Mouse (Mus musculus) midbrain, postnatal 0 days (tissue): ENCODE measurements at regions not wholly inside any gene's neighbourhood (a gene's known extent, or its start where the extent isn't known, plus 50 kb on each side); places are given as distances from the start of the nearest gene placed in this dataset.
"Not testable (repeated sequence)": the region's sequence is repeated elsewhere in the genome, so short reads cannot be mapped to it uniquely, and the experiment has no call there.

ENCODE experiments used
- ATAC-seq: fragments of 200-750 bp; cut with Nextera tagmentation; 2 replicates; pipeline ENCODE4 v1.8.0; 2017; ENCODE audit warnings: moderate number of reproducible peaks, mild to moderate bottlenecking, moderate TSS enrichment, moderate library complexity; ENCODE audit not compliant: low FRiP score
- DNase-seq: peaks from one replicate; pipeline ENCODE4 v3.0.0-alpha.2; 2015; ENCODE audit warnings: low spot score
- H3K27ac ChIP-seq: fragments of 300-500 bp; sonication (generic); 2 replicates; pipeline ENCODE4 v1.5.1; 2014; ENCODE audit warnings: low read depth, mild to moderate bottlenecking, low read length, mixed read lengths
- H3K27me3 ChIP-seq: fragments of 300-500 bp; sonication (generic); 2 replicates; pipeline ENCODE4 v1.6.1; 2014; ENCODE audit warnings: low read length, control low read depth, mixed read lengths; ENCODE audit not compliant: insufficient read depth
- H3K36me3 ChIP-seq: fragments of 300-500 bp; sonication (generic); 2 replicates; pipeline ENCODE4 v1.6.1; 2014; ENCODE audit warnings: low read length, control low read depth, mixed read lengths; ENCODE audit not compliant: insufficient read depth
- H3K4me1 ChIP-seq: fragments of 300-500 bp; sonication (generic); 2 replicates; pipeline ENCODE4 v1.6.1; 2014; ENCODE audit warnings: mild to moderate bottlenecking, control low read depth, antibody characterized with exemption, low read length, mixed read lengths; ENCODE audit not compliant: insufficient read depth
- H3K4me2 ChIP-seq: fragments of 300-500 bp; sonication (generic); 2 replicates; pipeline ENCODE4 v1.6.1; 2014; ENCODE audit warnings: low read depth, mild to moderate bottlenecking, low read length, mixed read lengths; ENCODE audit not compliant: poor library complexity, severe bottlenecking
- H3K4me3 ChIP-seq: fragments of 300-500 bp; sonication (generic); 2 replicates; pipeline ENCODE4 v1.5.1; 2014; ENCODE audit warnings: low read depth, mild to moderate bottlenecking, low read length, moderate library complexity
- H3K9ac ChIP-seq: fragments of 300-500 bp; sonication (generic); replicated peaks from 2 replicates; pipeline ENCODE4 v1.6.1; 2014; ENCODE audit warnings: mild to moderate bottlenecking, low read length, moderate library complexity, mixed read lengths; ENCODE audit not compliant: poor library complexity, severe bottlenecking
- H3K9me3 ChIP-seq: fragments of 300-500 bp; sonication (generic); 2 replicates; pipeline ENCODE4 v1.6.1; 2016; ENCODE audit warnings: low read length, control low read depth
- CTCF ChIP-seq: IDR thresholded peaks from 2 replicates; pipeline ENCODE4 v1.5.1; 2016; ENCODE audit warnings: antibody characterized with exemption, mild to moderate bottlenecking
- WGBS: fragments of 180-500 bp; shearing (Covaris S2); extraction: QIAGEN DNeasy Blood & Tissue Kit; methylation state at CpG from one replicate; pipeline ENCODE4 v1.1.7; 2014; 5-methylcytosine and 5-hydroxymethylcytosine counted together

- 88% methylated on average over 3 of the region's 3 CpGs for WGBS
- Histone ChIP-seq H3K36me3 (no peaks in the 10 kb centered on the region), H3K27ac (no peak overlapping the region), H3K4me1 (no peaks in the 10 kb centered on the region), H3K4me2 (no peak overlapping the region), H3K4me3 (no peak overlapping the region), H3K9ac (no peak overlapping the region), H3K9me3 (no peaks in the 10 kb centered on the region), H3K27me3 (no peaks in the 10 kb centered on the region)
- ATAC-seq (no peak), DNase-seq (no peak)
- no peak for TF ChIP-seq CTCF
Observed at GRCm38 (mm10) chr6:6310213-6310612, 93.2 kb upstream of the Slc25a13 start.

- no peak overlapping the region for H3K4me3 ChIP-seq
- H3K27ac ChIP-seq = no peak overlapping the region
- no peaks in the 10 kb centered on the region for H3K27me3 ChIP-seq
- H3K9me3 ChIP-seq = no peaks in the 10 kb centered on the region
- TF ChIP-seq CTCF = no peak
- no peaks in the 10 kb centered on the region for H3K4me1 ChIP-seq
- H3K36me3 ChIP-seq = no peaks in the 10 kb centered on the region
- no peak for ATAC-seq
- H3K9ac ChIP-seq = no peak overlapping the region
- 90% methylated on average over 2 of the region's 2 CpGs for WGBS
- DNase-seq = no peak
- H3K4me2 ChIP-seq = no peak overlapping the region
Observed at GRCm38 (mm10) chr6:6307618-6308017, 90.6 kb upstream of the Slc25a13 start.

DNA sequence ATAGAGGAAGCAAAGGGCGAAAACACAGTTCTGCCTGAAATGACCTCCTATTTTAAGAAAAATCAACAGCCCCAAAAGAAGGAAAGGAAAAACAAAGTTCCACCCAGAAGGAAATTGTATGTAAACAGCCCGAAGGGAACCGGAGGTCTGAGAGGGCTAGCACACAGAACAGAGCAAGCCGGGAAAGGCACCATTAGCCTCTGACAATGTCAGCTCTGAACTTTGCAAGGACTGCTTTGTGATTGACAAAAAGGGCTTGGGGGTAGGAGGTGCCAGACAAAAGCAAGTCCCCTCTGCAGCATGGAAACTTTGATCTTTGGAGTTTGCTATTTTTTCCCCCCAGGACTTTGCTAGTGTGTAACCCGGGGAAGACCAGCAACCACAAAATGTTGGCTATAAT lies 86.8 kb upstream of the Slc25a13 start:
- TF ChIP-seq CTCF = no peak
- Histone ChIP-seq H3K4me1 (no peaks in the 10 kb centered on the region), H3K4me2 (no peak overlapping the region), H3K36me3 (no peaks in the 10 kb centered on the region), H3K27me3 (no peaks in the 10 kb centered on the region), H3K9me3 (no peaks in the 10 kb centered on the region), H3K4me3 (no peak overlapping the region), H3K9ac (no peak overlapping the region), H3K27ac (no peak overlapping the region)
- 27% methylated on average over 5 of the region's 5 CpGs for WGBS
- no peak for ATAC-seq
- DNase-seq = no peak

DNA sequence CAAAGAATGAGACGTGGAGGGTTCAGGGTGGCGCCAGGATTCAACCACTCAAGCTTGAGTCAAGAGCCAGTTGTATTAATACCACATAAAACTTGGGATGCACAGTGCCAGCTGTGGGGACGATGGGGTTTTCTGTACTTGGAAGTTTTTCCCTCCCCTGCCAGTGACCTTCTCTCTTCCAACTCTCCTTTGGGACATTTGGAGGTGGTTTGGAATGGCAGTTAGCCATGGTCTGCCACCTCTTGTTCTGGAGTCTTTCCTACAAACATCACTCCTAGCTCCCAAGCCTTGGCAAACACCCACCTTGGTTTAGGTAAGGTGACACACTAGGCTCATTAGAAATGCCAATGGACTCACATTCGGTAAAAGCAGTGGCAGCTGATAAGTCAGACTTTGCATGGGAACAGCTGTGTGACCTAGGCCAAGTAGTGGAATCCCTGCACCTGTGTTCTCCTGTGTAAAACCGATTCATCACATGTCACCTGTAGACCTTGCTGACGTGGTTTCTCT lies 84.1 kb upstream of the Slc25a13 start:
- Histone ChIP-seq H3K4me2 (no peak overlapping the region), H3K27ac (no peak overlapping the region), H3K4me3 (no peak overlapping the region), H3K9me3 (no peaks in the 10 kb centered on the region), H3K27me3 (no peaks in the 10 kb centered on the region), H3K9ac (no peak overlapping the region), H3K4me1 (no peaks in the 10 kb centered on the region), H3K36me3 (no peaks in the 10 kb centered on the region)
- no peak for ATAC-seq
- TF ChIP-seq CTCF = no peak
- DNase-seq = no peak
- 92% methylated on average over 6 of the region's 6 CpGs for WGBS

- WGBS = 60% methylated on average over 14 of the region's 14 CpGs
- Histone ChIP-seq H3K9me3 (no peaks in the 10 kb centered on the region), H3K4me3 (no peak overlapping the region), H3K27ac (no peak overlapping the region), H3K4me2 (no peak overlapping the region), H3K27me3 (no peaks in the 10 kb centered on the region), H3K36me3 (no peaks in the 10 kb centered on the region), H3K4me1 (no peaks in the 10 kb centered on the region), H3K9ac (no peak overlapping the region)
- DNase-seq (peak; percentile 40), ATAC-seq (no peak)
- TF ChIP-seq CTCF = no peak
Observed at GRCm38 (mm10) chr6:6298867-6299852, 82.2 kb upstream of the Slc25a13 start.

DNA sequence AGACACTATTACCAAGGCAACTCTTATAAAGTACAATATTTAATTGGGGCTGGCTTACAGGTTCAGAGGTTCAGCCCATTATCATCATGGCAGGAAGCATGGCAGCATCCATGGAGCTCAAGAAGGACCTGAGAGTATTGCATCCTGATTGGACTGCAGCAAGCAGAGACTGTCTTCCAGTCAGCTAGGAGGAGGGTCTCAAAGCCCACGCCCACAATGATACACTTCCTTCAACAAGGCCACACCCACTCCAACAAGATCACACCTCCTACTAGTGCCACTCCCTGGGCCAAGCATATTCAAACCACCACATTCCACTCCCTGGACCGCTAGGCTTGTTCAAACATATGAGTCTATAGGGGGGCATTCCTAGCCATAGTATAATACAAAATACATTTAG lies 78.6 kb upstream of the Slc25a13 start:
- not testable (repeated sequence) for H3K4me1 ChIP-seq, H3K36me3 ChIP-seq, H3K4me3 ChIP-seq, H3K27ac ChIP-seq, H3K4me2 ChIP-seq, DNase-seq, H3K27me3 ChIP-seq, H3K9ac ChIP-seq, ATAC-seq, H3K9me3 ChIP-seq
- 76% methylated on average over 2 of the region's 2 CpGs for WGBS
